16 mouse cellular contexts compared by ENCODE assay signal in genomic region chr9:91386502-91386890, GRCm38 (mm10). TPM values are rescaled to one million over a fixed set of nuclear protein-coding genes. Genes with fewer than 3 reads are reported as not detected.
DNase-seq lines count a peak whose midpoint lies in the region; ATAC-seq and TF ChIP-seq lines count a peak whose summit lies in the region.
"Had no signal": no experiment of that assay in that cellular context is flagged by ENCODE, and none has a peak within 500 bp of the region (broad histone marks: within the 10 kb centered on the region; RNA-seq: fewer than 3 reads in every experiment).

No protein-coding gene starts in this region.

- peak; percentile 29 for DNase-seq in cerebellum, adult 11 months
- no peak for DNase-seq in cerebellum, adult 9-10 months
- DNase-seq in cerebellum, postnatal 25 days: peak; percentile 66 to 68
- DNase-seq in hindbrain, embryonic 11.5 days (ENCODE audit: low spot score): peak; percentile 72
- DNase-seq in heart, adult 2 months: no peak
- DNase-seq: adrenal gland, adult 8-10 months; thymus, adult 18-20 months had no signal

- intact Hi-C loops in heart, adult 2 months (cut with DNase I): no loop called here

- peak overlapping the region; percentile 6; the same call in 1 of the 2 replicates for H3K4me3 ChIP-seq in hindbrain, embryonic 11.5 days (ENCODE audit: low read depth, low read length)
- H3K4me3 ChIP-seq in midbrain, embryonic 15.5 days: peak overlapping the region; percentile 16; the same call in 1 of the 2 replicates
- no peak overlapping the region for H3K4me3 ChIP-seq in heart, adult 2 months

- no peaks in the 10 kb centered on the region for H3K9me3 ChIP-seq in hindbrain, embryonic 11.5 days (ENCODE audit: control insufficient read depth, low read length)
- H3K9me3 ChIP-seq in midbrain, embryonic 15.5 days: no peaks in the 10 kb centered on the region

- H3K27me3 ChIP-seq in hindbrain, embryonic 11.5 days (ENCODE audit: control insufficient read depth, insufficient read depth, low read length): peaks cover 74% of the 10 kb centered on the region
- H3K27me3 ChIP-seq in midbrain, embryonic 15.5 days (replicated peaks): peaks cover 58% of the 10 kb centered on the region
- peaks cover 30% of the 10 kb centered on the region for H3K27me3 ChIP-seq in heart, adult 2 months (ENCODE audit: control insufficient read depth, insufficient read depth, low read length)

- peak overlapping the region; percentile 35 for H3K4me2 ChIP-seq in hindbrain, embryonic 11.5 days (replicated peaks; ENCODE audit: low read depth, low read length)
- H3K4me2 ChIP-seq in midbrain, embryonic 15.5 days: peak overlapping the region; percentile 32

- peak overlapping the region; percentile 43 for H3K9ac ChIP-seq in hindbrain, embryonic 11.5 days (ENCODE audit: low read depth, low read length)
- H3K9ac ChIP-seq in midbrain, embryonic 15.5 days: no peak overlapping the region
- H3K9ac ChIP-seq in heart, adult 2 months (ENCODE audit: low read depth, low read length): no peak overlapping the region
- H3K9ac ChIP-seq: liver, embryonic 14.5 days had no signal

- TF ChIP-seq POLR2A in heart, adult 2 months (IDR thresholded peaks at IDR 0.05; ENCODE audit: insufficient read depth, low read depth, low read length): no peak

- peak; percentile 18; the same call in 1 of the 2 replicates for ATAC-seq in hindbrain, embryonic 11.5 days (ENCODE audit: low FRiP score)
- no peak for ATAC-seq in midbrain, embryonic 15.5 days (replicated peaks)
- ATAC-seq in CD4-positive, CD25-positive, alpha-beta regulatory T cell, adult 4 months: no peak
- no peak for ATAC-seq in activated CD4-positive, CD25-positive, alpha-beta regulatory T cell, adult 4 months
- ATAC-seq: intestine, postnatal 0 days had no signal

- peak overlapping the region; percentile 93 for H3K27ac ChIP-seq in hindbrain, embryonic 11.5 days (ENCODE audit: low read depth, low read length)
- peak overlapping the region; percentile 90 for H3K27ac ChIP-seq in midbrain, embryonic 15.5 days
- no peak overlapping the region for H3K27ac ChIP-seq in heart, adult 2 months
- H3K27ac ChIP-seq: liver, embryonic 14.5 days had no signal

- no peak for TF ChIP-seq CTCF in heart, adult 2 months (IDR thresholded peaks at IDR 0.05)

- H3K4me1 ChIP-seq in hindbrain, embryonic 11.5 days (replicated peaks; ENCODE audit: control insufficient read depth, insufficient read depth, low read length): no peaks in the 10 kb centered on the region; the same call in none of the 2 replicates
- peaks cover 4% of the 10 kb centered on the region for H3K4me1 ChIP-seq in midbrain, embryonic 15.5 days
- H3K4me1 ChIP-seq in heart, adult 2 months (ENCODE audit: control insufficient read depth, insufficient read depth, low read length): no peaks in the 10 kb centered on the region

- WGBS in hindbrain, embryonic 11.5 days: 2% methylated on average over 17 of the region's 17 CpGs
- WGBS in midbrain, embryonic 15.5 days: 4% methylated on average over 17 of the region's 17 CpGs
- 5% methylated on average over 17 of the region's 17 CpGs for WGBS in heart, adult 2 months

- no peaks in the 10 kb centered on the region for H3K79me2 ChIP-seq in heart, adult 2 months (replicated peaks; ENCODE audit: control insufficient read depth, insufficient read depth, low read length)

- H3K36me3 ChIP-seq in hindbrain, embryonic 11.5 days (ENCODE audit: control insufficient read depth, insufficient read depth, low read length): no peaks in the 10 kb centered on the region
- no peaks in the 10 kb centered on the region for H3K36me3 ChIP-seq in midbrain, embryonic 15.5 days (replicated peaks)
- no peaks in the 10 kb centered on the region for H3K36me3 ChIP-seq in heart, adult 2 months (ENCODE audit: control insufficient read depth, insufficient read depth, low read length)
- H3K36me3 ChIP-seq: G1E had no signal

- TF ChIP-seq EP300 in heart, adult 2 months (IDR thresholded peaks at IDR 0.05; ENCODE audit: insufficient read depth, low read depth, low read length): no peak

RNA-seq across cellular contexts. Expression of gene Zic1, which starts 20.9 kb away (rescaled TPM):
- polyA plus RNA-seq in hindbrain, embryonic 11.5 days (2014; fragmentation: Nextera tagmentation; extraction: Ambion mirVana): 18.2 and 23.8 TPM in 2 replicates
- 10.0 and 11.6 TPM in 2 replicates for polyA plus RNA-seq in midbrain, embryonic 15.5 days (2015; fragmentation: Nextera tagmentation; extraction: Ambion mirVana)
- not detected for polyA plus RNA-seq in CD4-positive, CD25-positive, alpha-beta regulatory T cell, adult 4 months (2017; shearing (Covaris generic))
- total RNA-seq in heart, adult 2 months (2021): not detected
- polyA plus RNA-seq in heart, adult 2 months (2012; rRNA removed): 0.08 TPM in 1 of 2 replicates, not detected in the other
- polyA plus RNA-seq in activated CD4-positive, CD25-positive, alpha-beta regulatory T cell, adult 4 months (2017; shearing (Covaris generic)): not detected
- total RNA-seq: granulocyte monocyte progenitor cell, adult 5-6 weeks; megakaryocyte progenitor cell, adult 5-6 weeks had no signal
- polyA plus RNA-seq: G1E; intestine, postnatal 0 days; spleen, adult 2 months had no signal

RNA-seq across cellular contexts. Expression of gene Zic4, which starts 24.3 kb away (rescaled TPM):
- 32.8 and 36.5 TPM in 2 replicates for polyA plus RNA-seq in hindbrain, embryonic 11.5 days (2014; fragmentation: Nextera tagmentation; extraction: Ambion mirVana)
- 53.1 and 59.1 TPM in 2 replicates for polyA plus RNA-seq in midbrain, embryonic 15.5 days (2015; fragmentation: Nextera tagmentation; extraction: Ambion mirVana)
- under 1 TPM in 1 of 2 experiments, not detected in 1; 0.24 TPM for polyA plus RNA-seq in CD4-positive, CD25-positive, alpha-beta regulatory T cell, adult 4 months (2017; shearing (Covaris generic))
- not detected for total RNA-seq in heart, adult 2 months (2021)
- polyA plus RNA-seq in heart, adult 2 months (2012; rRNA removed): not detected in 2 replicates
- polyA plus RNA-seq in activated CD4-positive, CD25-positive, alpha-beta regulatory T cell, adult 4 months (2017; shearing (Covaris generic)): not detected
- total RNA-seq: adrenal gland, adult 8-10 months; granulocyte monocyte progenitor cell, adult 5-6 weeks; megakaryocyte progenitor cell, adult 5-6 weeks had no signal
- polyA plus RNA-seq: G1E; intestine, postnatal 0 days; spleen, adult 2 months had no signal

Comparison
In these comparisons a context has a peak if more than half of its experiments do, and no peak if none do; other contexts are left out.
1. DNase-seq: peak in cerebellum, adult 11 months (single experiment), cerebellum, postnatal 25 days (2 of 2) and hindbrain, embryonic 11.5 days (single experiment); none in cerebellum, adult 9-10 months (single experiment) and heart, adult 2 months (0 of 2).
2. RNA of gene Zic1, which starts 20.9 kb away (polyA plus RNA-seq): 18.2 to 23.8 TPM in hindbrain, embryonic 11.5 days and 10.0 to 11.6 TPM in midbrain, embryonic 15.5 days; 0.08 TPM in heart, adult 2 months, not detected in CD4-positive, CD25-positive, alpha-beta regulatory T cell, adult 4 months and not detected in activated CD4-positive, CD25-positive, alpha-beta regulatory T cell, adult 4 months; every median in the first group is over 10 times any median in the second.
3. RNA of gene Zic4, which starts 24.3 kb away (polyA plus RNA-seq): 53.1 to 59.1 TPM in midbrain, embryonic 15.5 days and 32.8 to 36.5 TPM in hindbrain, embryonic 11.5 days; 0.24 TPM in CD4-positive, CD25-positive, alpha-beta regulatory T cell, adult 4 months, not detected in heart, adult 2 months and not detected in activated CD4-positive, CD25-positive, alpha-beta regulatory T cell, adult 4 months; every median in the first group is over 10 times any median in the second.